Mouse (Mus musculus) B cell, adult 67 days (primary cell): ENCODE results near the gene Tunar. TPM values are rescaled to one million over a fixed set of nuclear protein-coding genes. Genes with fewer than 3 reads are reported as not detected.

Source experiments
- total RNA-seq, 2 experiments: library from RNA; stranded (reverse); gene quantifications; 4 replicates each; pipeline ENCODE4 v1.2.4; 2023

The Tunar gene
- total RNA-seq: not detected

DNA sequence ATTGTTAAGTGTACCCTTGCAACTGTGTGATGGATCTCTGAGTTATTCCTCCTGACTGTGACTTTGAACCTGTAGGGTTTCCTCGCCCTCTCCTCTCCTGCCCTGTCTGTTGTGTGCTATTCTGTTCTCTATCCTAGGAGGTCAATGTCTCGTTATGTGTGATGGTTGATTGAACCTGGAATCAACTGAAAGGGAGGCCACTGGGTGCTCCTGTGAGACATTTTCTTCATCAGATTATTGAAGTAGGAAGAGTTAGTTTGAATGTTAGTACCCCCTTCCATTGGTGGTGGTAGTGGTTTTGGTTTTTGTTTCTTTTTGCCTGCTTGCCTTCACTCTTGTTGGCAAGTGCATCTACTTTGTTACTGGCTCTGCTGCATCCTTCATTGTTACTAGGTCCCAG lies at the start of gene Tunar:
Tunar (plus strand) TSS at position 301 of the 400 bp plus-strand sequence.

Other genes with a start within 250 kb of the Tunar start
- gene Tcl1b2, start 187.9 kb upstream of the Tunar start, total RNA-seq: not detected
- gene Tcl1b1, start 174.2 kb upstream of the Tunar start, total RNA-seq: not detected
- not detected for gene Tcl1b5, start 157.5 kb upstream of the Tunar start, total RNA-seq
- not detected for gene Tcl1b3, start 142.8 kb upstream of the Tunar start, total RNA-seq
- not detected for gene Tcl1b4, start 131.9 kb upstream of the Tunar start, total RNA-seq
- gene Tcl1, start 111.1 kb upstream of the Tunar start, total RNA-seq: not detected
- not detected for gene D430019H16Rik, start 120.0 kb downstream of the Tunar start, total RNA-seq
- not detected for gene Bdkrb2, start 229.4 kb downstream of the Tunar start, total RNA-seq